Mouse (Mus musculus) limb, embryonic 12.5 days (tissue): Measurements from ENCODE around the gene Stx1b. TPM values are rescaled to one million over a fixed set of nuclear protein-coding genes. Genes with fewer than 3 reads are reported as not detected.

Experiments used
- ATAC-seq: fragments of 200-750 bp; cut with Nextera tagmentation; 2 replicates; pipeline ENCODE4 v1.8.0; 2017; ENCODE audit warnings: low read depth, moderate TSS enrichment; ENCODE audit not compliant: insufficient number of reproducible peaks, insufficient read depth, low FRiP score, low TSS enrichment
- H3K27ac ChIP-seq: fragments of 300-500 bp; sonication (generic); 2 replicates; pipeline ENCODE4 v1.5.1; 2016; ENCODE audit warnings: mild to moderate bottlenecking, moderate library complexity
- H3K27me3 ChIP-seq: fragments of 300-500 bp; sonication (generic); 2 replicates; pipeline ENCODE4 v1.6.1; 2016; ENCODE audit warnings: mild to moderate bottlenecking, moderate library complexity
- H3K36me3 ChIP-seq: fragments of 300-500 bp; sonication (generic); 2 replicates; pipeline ENCODE4 v1.6.1; 2016; ENCODE audit warnings: mild to moderate bottlenecking, moderate library complexity
- H3K4me1 ChIP-seq: fragments of 300-500 bp; sonication (generic); replicated peaks from 2 replicates; pipeline ENCODE4 v1.6.1; 2016
- H3K4me2 ChIP-seq: fragments of 300-500 bp; sonication (generic); 2 replicates; pipeline ENCODE4 v1.6.1; 2016; ENCODE audit warnings: mild to moderate bottlenecking, moderate library complexity
- H3K4me3 ChIP-seq: fragments of 300-500 bp; sonication (generic); replicated peaks from 2 replicates; pipeline ENCODE4 v1.5.1; 2016; ENCODE audit warnings: mild to moderate bottlenecking
- H3K9ac ChIP-seq: fragments of 300-500 bp; sonication (generic); replicated peaks from 2 replicates; pipeline ENCODE4 v1.6.1; 2016; ENCODE audit warnings: mild to moderate bottlenecking, moderate library complexity
- H3K9me3 ChIP-seq: fragments of 300-500 bp; sonication (generic); 2 replicates; pipeline ENCODE4 v1.6.1; 2016; ENCODE audit warnings: mild to moderate bottlenecking, moderate library complexity
- WGBS: fragments of 180-500 bp; shearing (Covaris S2); methylation state at CpG from one replicate; pipeline ENCODE4 v1.1.7; 2016; 5-methylcytosine and 5-hydroxymethylcytosine counted together
- polyA plus RNA-seq: library from polyadenylated mRNA; unstranded; fragments of >200 nt; fragmentation: Nextera tagmentation; extraction: Ambion mirVana; gene quantifications from 2 replicates; pipeline ENCODE4 v1.2.1, GENCODE M21; 2016

The Stx1b gene
- polyA plus RNA-seq, 1 experiment from 2014 or later: 8.4 TPM

DNA sequence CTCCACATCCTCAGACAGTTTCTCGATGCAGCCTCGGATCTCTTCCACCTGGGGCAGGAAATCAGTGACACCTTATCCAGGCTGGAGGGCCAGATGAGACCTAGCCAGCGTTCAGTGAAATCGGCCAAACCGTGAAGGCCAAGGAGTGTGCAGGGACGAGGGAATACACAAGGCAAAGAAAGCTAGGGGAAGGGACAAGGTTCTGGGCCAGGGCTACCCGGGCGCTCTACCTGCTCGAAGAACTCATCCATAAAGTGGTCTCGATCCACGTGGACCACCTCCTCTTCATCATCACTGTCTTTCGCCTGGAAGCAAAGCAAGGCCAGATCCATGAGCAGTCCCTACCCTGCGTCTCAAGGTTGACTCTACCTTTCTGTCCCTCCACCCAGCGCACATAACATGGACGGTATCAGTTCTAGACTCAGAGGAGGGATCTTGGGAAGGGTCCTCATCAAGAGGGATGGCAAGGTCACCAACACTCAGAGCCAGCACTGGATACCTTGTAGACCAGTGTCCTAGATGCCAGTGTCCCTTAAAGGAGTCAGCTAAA, 9.2 kb downstream of the Stx1b start:
- Histone ChIP-seq H3K36me3 (peaks cover 60% of the 10 kb centered on the region), H3K4me2 (no peak overlapping the region), H3K4me1 (no peaks in the 10 kb centered on the region), H3K9me3 (no peaks in the 10 kb centered on the region), H3K4me3 (no peak overlapping the region), H3K27me3 (no peaks in the 10 kb centered on the region), H3K27ac (no peak overlapping the region), H3K9ac (no peak overlapping the region)
- 91% methylated on average over 15 of the region's 15 CpGs for WGBS
- no peak for ATAC-seq

- Histone ChIP-seq H3K4me3 (no peak overlapping the region), H3K27me3 (no peaks in the 10 kb centered on the region), H3K9ac (no peak overlapping the region), H3K27ac (no peak overlapping the region), H3K36me3 (peaks cover 67% of the 10 kb centered on the region), H3K4me1 (no peaks in the 10 kb centered on the region), H3K4me2 (no peak overlapping the region), H3K9me3 (no peaks in the 10 kb centered on the region)
- ATAC-seq: no peak
- WGBS: 84% methylated on average over 19 of the region's 19 CpGs
These were observed 10.0 kb downstream of the Stx1b start for GRCm38 (mm10) chr7:127814241-127814921.

DNA sequence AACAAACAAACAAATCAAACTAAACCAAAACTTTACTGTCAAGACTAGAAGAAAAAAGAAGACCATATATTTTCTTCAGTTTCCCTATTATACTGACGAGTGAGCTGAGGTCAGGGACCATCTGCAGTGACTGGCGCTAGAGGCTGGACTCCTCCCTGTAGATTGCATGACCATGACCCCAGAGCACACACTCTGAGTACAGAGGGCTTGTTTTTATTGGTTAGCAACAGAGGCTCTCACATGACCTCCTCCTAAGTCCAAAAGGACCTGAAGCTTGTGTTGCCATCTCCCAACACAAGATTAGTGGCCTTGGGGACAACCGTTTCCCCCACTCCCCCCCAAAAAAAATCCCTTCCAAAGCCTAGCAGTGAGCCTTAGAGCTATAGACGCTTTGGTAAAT, 10.5 kb downstream of the Stx1b start:
- Histone ChIP-seq H3K9ac (no peak overlapping the region), H3K9me3 (no peaks in the 10 kb centered on the region), H3K4me2 (no peak overlapping the region), H3K4me1 (no peaks in the 10 kb centered on the region), H3K27me3 (no peaks in the 10 kb centered on the region), H3K4me3 (no peak overlapping the region), H3K27ac (no peak overlapping the region), H3K36me3 (peaks cover 71% of the 10 kb centered on the region)
- 87% methylated on average over 4 of the region's 4 CpGs for WGBS
- no peak for ATAC-seq

DNA sequence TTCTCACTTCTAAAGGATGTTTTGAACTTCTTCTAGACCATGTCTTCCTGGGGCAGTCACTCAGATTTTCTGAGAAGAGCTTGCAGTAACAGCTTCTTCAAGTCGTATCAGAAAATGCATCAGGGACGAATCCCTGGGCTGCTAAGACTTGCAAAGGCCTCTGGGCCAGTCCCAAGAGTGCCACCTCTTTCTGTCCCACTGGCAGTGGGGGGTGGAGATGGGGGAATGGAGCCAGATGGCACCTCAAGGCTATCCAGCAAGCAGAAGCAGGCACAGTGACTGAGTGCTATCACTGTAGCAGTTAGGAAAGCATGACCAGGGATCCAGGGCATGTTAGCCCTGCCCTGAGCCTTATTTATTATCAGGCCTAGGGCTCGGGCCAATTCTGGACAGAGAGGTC, 12.1 kb downstream of the Stx1b start:
- H3K27me3 ChIP-seq: no peaks in the 10 kb centered on the region
- H3K36me3 ChIP-seq: peaks cover 76% of the 10 kb centered on the region
- no peak overlapping the region for H3K4me2 ChIP-seq
- H3K4me3 ChIP-seq: no peak overlapping the region
- ATAC-seq: no peak
- 79% methylated on average over 3 of the region's 3 CpGs for WGBS
- no peaks in the 10 kb centered on the region for H3K4me1 ChIP-seq
- H3K27ac ChIP-seq: no peak overlapping the region
- no peaks in the 10 kb centered on the region for H3K9me3 ChIP-seq
- H3K9ac ChIP-seq: no peak overlapping the region

- Histone ChIP-seq H3K9me3 (no peaks in the 10 kb centered on the region), H3K36me3 (peaks cover 86% of the 10 kb centered on the region), H3K4me2 (no peak overlapping the region), H3K27me3 (no peaks in the 10 kb centered on the region), H3K4me3 (no peak overlapping the region), H3K27ac (no peak overlapping the region), H3K9ac (no peak overlapping the region), H3K4me1 (no peaks in the 10 kb centered on the region)
- no peak for ATAC-seq
- 82% methylated on average over 4 of the region's 4 CpGs for WGBS
These were observed 13.1 kb downstream of the Stx1b start for GRCm38 (mm10) chr7:127811240-127811639.

DNA sequence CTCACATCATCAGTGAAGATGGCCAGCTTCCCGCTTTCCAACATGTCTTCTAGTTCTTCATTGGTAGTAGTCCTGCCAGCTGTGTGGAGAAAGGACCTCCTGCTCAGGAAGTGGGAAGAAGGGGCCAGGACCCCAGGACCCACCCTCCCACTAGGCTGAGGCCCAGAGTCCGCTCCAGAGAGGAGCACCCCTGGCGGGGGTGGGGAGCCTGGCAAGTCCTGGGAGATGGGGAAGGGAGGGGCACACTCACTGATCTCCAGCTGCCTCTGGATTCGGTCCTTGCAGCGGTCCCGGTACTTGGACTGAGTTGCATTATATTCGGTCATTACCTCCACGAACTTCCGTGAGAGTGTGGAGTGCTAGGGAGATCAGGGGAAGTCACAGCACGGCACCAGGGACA, 13.7 kb downstream of the Stx1b start:
- Histone ChIP-seq H3K36me3 (peaks cover 90% of the 10 kb centered on the region), H3K4me3 (no peak overlapping the region), H3K27me3 (no peaks in the 10 kb centered on the region), H3K27ac (no peak overlapping the region), H3K4me2 (no peak overlapping the region), H3K9ac (no peak overlapping the region), H3K4me1 (no peaks in the 10 kb centered on the region), H3K9me3 (no peaks in the 10 kb centered on the region)
- 77% methylated on average over 10 of the region's 10 CpGs for WGBS
- no peak for ATAC-seq

DNA sequence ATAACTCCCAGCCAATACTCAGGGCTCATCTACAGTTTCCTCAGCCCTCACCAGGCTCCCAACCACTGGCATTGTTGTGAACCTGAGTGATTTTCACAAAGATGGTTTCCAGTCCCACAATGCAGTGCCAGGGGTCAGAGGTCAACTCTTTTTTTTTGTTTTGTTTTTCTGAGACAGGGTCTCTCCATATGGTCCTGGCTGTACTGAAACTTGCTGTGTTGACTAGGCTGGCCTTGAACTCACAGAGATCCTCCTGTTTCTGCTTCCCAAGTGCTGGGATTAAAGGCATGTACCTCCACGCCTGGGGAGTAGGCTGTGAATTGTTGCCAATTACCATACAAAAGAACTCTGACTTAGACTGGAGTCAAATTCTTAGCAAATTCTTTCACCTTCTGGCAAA, 14.5 kb downstream of the Stx1b start:
- Histone ChIP-seq H3K9ac (no peak overlapping the region), H3K36me3 (peaks cover 87% of the 10 kb centered on the region), H3K4me2 (no peak overlapping the region), H3K27me3 (no peaks in the 10 kb centered on the region), H3K9me3 (no peaks in the 10 kb centered on the region), H3K27ac (no peak overlapping the region), H3K4me1 (no peaks in the 10 kb centered on the region), H3K4me3 (no peak overlapping the region)
- WGBS: 85% methylated on average over 1 of the region's 1 CpGs
- no peak for ATAC-seq

DNA sequence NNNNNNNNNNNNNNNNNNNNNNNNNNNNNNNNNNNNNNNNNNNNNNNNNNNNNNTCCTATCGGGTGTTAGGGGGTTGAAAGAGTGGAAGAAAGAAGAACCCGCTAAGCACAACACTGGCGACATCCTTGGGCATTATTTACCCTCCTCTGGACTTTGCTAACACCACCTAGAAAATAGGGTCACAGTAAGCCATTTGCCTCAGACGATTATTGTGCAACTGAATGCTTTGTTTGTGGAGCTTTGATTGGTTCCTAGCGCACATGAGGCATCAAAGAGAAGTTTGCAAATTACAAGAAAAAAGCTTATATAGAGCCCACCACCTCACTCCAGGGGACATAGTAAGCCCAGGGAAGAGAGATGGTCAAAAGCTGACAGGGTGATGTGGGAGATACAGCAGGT, 15.5 kb downstream of the Stx1b start:
- no peak overlapping the region for H3K27ac ChIP-seq
- H3K4me2 ChIP-seq: no peak overlapping the region

DNA sequence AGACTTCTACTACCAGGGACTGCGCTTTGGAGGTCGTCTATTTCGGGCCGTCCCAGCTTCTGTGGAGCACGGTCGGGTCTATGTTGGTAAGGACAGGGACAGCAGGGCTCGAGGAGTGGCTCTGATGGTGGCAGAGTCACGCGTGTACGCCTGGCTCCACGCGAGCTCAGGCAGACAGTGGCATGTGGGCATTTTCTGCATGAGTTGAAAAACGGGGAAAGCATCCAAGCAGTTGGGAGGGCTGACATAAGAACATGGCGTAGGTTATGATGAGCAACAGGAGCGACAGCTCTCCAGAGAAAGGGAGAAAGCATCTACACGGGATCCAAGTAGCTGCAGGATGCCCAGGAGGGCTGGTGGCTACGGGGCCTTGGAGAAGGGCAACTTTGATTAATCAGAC, 22.0 kb downstream of the Stx1b start:
- Histone ChIP-seq H3K4me3 (no peak overlapping the region), H3K9me3 (no peaks in the 10 kb centered on the region), H3K4me1 (peaks cover 9% of the 10 kb centered on the region; the same call in 1 of the 2 replicates), H3K27me3 (no peaks in the 10 kb centered on the region), H3K9ac (no peak overlapping the region), H3K36me3 (peaks cover 84% of the 10 kb centered on the region), H3K4me2 (no peak overlapping the region), H3K27ac (no peak overlapping the region)
- WGBS: 92% methylated on average over 17 of the region's 17 CpGs
- ATAC-seq: no peak

More for the DNA sequence above, 15.5 kb downstream of the Stx1b start:
- Histone ChIP-seq H3K4me1 (no peaks in the 10 kb centered on the region), H3K4me3 (no peak overlapping the region), H3K36me3 (peaks cover 87% of the 10 kb centered on the region), H3K9ac (no peak overlapping the region), H3K9me3 (no peaks in the 10 kb centered on the region), H3K27me3 (no peaks in the 10 kb centered on the region)
- no peak for ATAC-seq
- 81% methylated on average over 5 of the region's 5 CpGs for WGBS

DNA sequence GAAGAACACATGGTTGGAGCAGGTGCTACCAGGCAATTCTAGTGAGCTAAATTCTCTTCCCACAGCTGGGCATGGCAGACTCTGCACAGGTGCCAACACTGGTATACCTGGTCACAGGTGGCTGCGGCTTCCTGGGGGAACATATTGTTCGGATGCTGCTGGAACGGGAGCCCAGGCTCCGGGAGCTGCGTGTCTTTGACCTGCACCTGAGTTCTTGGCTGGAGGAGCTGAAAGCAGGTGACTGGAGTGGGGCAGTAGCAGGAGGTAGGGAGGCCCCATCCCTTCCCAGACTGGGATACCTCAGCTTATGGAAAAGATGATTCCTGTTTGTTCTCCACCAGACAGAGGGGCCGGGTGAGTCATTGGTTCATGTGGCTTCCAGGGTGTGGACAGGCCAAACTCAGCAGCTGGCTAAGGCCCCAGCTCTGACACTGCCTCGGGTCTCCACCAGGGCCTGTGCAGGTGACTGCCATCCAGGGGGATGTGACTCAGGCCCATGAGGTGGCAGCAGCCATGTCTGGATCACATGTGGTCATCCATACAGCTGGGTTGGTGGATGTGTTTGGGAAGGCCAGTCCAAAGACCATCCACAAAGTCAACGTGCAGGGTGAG, 23.2 kb downstream of the Stx1b start:
- H3K9ac ChIP-seq: no peak overlapping the region
- peak overlapping the region; percentile 42; the same call in 1 of the 2 replicates for H3K4me2 ChIP-seq
- no peak overlapping the region for H3K27ac ChIP-seq
- H3K36me3 ChIP-seq: peaks cover 85% of the 10 kb centered on the region
- WGBS: 92% methylated on average over 8 of the region's 8 CpGs
- no peak for ATAC-seq
- H3K27me3 ChIP-seq: no peaks in the 10 kb centered on the region
- H3K9me3 ChIP-seq: no peaks in the 10 kb centered on the region
- H3K4me3 ChIP-seq: peak overlapping the region; percentile 8; the same call in 1 of the 2 replicates
- peaks cover 9% of the 10 kb centered on the region; the same call in 1 of the 2 replicates for H3K4me1 ChIP-seq

DNA sequence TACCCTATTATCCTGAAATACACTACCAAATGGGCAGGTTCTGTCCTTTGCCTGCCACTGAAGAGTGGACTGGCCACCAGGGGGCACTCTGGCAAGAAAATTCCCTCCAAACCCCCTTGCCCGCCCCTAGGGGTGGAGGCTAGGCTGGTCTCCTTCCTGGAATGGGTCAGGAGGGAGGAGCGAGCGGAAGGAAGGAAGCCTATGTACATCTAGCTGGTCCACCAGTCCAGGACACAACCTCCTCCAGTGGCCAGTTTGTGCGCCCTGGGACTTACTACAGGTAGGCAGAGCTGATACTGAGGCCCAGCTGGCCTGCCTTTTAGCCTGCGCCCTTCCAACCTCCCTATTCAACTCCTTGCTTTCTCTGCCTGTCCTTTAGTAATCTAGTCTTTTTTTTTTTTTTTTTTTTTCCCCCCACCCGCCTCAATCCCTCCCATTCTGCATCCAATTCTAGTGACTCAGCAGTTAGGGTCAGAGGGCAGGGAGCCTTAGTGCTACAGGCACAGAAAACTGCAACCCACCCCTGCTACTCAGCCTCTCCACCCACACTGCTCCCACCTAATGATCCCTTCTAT, 23.8 kb downstream of the Stx1b start, which contains the start of gene Hsd3b7:
TSS of gene Hsd3b7 (plus strand) at position 170 of the 575 bp plus-strand sequence.
- peak within 1 kb of the TSS; percentile 42 for H3K4me2 ChIP-seq
- ATAC-seq: peak; percentile 69
- H3K9ac ChIP-seq: no peak within 1 kb of the TSS
- peak within 1 kb of the TSS; percentile 8; the same call in 1 of the 2 replicates for H3K4me3 ChIP-seq
- H3K27ac ChIP-seq: peak within 1 kb of the TSS; percentile 69
- H3K9me3 ChIP-seq: no peaks in the 10 kb centered on the region
- peaks cover 85% of the 10 kb centered on the region for H3K36me3 ChIP-seq
- WGBS: 30% methylated on average over 6 of the region's 6 CpGs
- no peaks in the 10 kb centered on the region for H3K27me3 ChIP-seq
- H3K4me1 ChIP-seq: peaks cover 9% of the 10 kb centered on the region; the same call in 1 of the 2 replicates
